Mouse (Mus musculus) granulocyte monocyte progenitor cell, adult 5-6 weeks (primary cell): Measurements from ENCODE around the gene Lsp1. TPM values are rescaled to one million over a fixed set of nuclear protein-coding genes. Genes with fewer than 3 reads are reported as not detected.

Source experiments
- ATAC-seq: replicated peaks from 2 replicates; pipeline ENCODE4 v1.8.0; 2016; ENCODE audit warnings: mild to moderate bottlenecking, moderate TSS enrichment, inconsistent platforms; ENCODE audit not compliant: poor library complexity, severe bottlenecking
- total RNA-seq, 2 experiments: library from RNA; stranded (forward) in 1 of 2; stranded (reverse) in 1 of 2; fragments of 200-712, 200-1000 nt in 1 of 2; fragments of >200 nt in 1 of 2; fragmentation: Nextera tagmentation in 1 of 2; gene quantifications; 2 replicates each; pipeline ENCODE4 v1.2.3; 2014 to 2017

Lsp1 gene
- total RNA-seq, 2 experiments from 2014 or later = 51.9 to 58.5 TPM

DNA sequence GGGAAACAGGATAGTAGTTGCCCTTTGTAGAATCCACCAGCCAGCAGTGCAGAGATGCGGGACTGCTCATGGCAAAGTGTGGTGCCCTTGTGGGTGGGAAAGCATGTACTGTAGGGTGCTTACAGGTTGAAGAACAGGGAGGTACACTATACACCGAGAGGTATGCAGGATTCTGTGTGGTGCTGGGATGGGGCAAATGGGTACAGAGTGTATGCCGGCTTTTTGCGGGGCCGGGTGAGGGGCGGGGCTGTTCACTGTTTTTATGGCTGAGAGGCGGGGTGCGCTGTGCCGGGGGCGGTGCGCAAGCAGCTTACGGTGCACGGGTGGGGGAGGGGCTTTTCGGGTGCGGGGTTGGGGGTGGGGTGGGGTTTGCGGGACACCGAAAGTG, 72.1 kb downstream of the Lsp1 start, which contains the start of gene Mrpl23:
Gene Mrpl23 (plus strand): TSS at position 16 of the 388 bp plus-strand sequence.
- ATAC-seq = no peak; the same call in 1 of the 2 replicates

DNA sequence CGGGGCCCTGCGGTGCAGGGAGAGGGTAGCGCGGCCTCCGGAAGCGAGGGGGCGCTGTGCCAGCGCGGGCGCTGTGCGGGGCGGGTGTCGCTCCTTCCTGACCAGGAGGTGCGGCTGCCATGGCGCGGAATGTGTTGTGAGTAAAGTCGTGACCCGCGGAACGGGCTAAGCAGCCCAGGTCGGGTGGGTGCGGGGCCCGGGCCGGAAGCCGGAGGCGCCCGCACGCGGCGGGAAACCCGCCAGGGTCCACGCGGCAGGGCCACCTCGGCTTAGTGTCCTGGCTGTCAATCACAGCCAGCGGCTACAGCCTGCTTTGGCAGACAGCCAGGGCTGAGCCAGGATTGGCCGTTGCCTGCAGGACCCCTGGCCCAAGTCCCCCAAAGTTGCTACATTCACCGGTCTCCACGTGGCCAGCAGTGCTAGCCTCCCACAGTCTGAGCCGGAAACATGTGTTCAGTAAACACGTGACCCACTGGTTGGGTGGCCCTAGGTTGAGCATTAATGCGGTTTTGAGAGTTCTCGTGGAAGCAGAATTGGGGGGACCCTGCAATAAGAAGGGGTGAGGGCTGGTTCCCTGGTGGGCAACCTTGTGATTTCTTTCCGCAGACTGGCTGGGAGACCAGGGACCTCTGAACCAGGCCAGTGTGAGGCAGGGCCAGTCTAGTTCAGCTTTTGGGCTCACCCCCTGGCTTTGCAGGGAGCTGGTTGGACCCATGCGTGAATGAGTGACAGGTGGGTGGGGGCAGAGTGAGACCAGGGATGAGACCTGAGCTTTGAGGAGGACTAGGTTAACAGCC, 72.6 kb downstream of the Lsp1 start:
- ATAC-seq = peak; percentile 72

DNA sequence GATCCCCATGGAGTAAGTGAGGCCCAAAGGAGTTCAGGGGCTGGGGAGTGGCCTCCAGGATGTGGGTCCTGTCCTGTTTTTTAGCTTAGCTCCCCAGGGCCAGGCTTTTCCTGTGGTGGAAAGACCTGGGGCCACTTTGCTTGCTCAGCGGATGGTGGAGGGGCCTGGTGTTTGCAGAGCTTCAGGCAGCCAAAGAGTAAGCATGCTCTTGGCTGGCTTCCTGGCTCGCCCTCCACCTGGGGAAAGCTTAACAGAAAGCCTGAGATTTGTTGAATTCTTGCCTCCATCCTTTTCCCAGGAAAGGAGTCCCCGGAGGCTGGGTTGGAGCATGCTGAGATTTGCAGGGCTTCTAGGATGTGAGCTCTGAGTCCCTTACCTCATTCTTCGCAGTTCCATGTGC, 74.5 kb downstream of the Lsp1 start:
- ATAC-seq = no peak

DNA sequence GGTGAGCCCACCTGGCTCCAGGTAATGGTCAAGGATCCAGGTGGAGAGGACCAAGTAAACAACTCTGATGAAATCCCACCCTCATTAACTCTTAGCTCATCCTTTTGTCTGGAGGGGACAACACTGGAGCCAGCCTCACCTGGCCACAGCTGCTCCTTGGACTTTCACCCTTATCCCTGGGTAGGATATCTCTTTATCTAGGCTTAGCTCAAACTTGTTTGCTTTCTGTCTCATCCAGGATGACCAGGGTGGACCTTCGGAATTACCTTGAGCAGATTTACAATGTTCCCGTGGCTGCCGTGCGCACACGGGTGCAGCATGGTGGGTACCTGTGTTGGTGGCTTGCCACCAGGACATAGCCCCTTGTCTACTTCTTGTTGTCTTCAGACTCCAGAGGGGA, 75.2 kb downstream of the Lsp1 start:
- no peak for ATAC-seq

DNA sequence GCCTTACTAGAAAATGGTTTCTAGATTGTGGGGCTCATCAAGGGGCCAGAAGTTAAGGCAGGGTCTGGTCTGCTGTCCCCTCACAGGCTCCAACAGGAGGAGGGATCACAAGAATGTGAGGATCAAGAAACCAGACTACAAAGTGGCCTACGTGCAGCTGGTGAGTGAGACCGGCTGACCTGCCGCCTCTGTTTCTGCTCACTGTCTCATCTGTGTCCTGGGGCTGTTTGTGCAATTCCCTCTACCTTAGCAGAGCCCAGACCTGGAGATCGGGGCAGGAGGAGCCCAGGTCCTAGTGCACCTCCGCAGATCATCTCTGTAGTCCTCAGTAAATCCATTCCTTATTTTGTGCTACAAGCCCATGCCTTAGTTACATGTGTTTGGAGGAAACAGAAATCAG, 76.6 kb downstream of the Lsp1 start:
- no peak for ATAC-seq

DNA sequence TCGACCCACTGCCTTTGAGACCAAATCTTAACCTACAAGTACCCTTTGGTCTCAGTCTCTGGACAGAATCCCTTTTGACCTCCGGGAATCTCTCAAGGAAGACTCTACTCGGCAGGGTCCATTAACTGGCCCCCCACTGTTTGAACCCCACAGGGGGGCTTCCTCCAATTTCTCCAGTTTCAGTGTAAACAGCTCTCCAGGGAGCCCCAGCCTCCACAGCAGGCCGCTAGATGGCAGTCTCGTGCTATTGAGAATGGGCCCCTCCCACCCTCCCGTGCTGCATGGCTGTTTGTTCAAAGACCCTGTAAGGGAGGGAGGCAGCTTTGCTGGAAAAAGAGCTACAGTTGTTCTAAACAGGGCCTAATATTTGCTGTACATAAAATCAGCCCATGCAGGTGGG, 77.3 kb downstream of the Lsp1 start:
- ATAC-seq = 0 out of 2 replicates have a peak, but pooled peaks have one; percentile 38

DNA sequence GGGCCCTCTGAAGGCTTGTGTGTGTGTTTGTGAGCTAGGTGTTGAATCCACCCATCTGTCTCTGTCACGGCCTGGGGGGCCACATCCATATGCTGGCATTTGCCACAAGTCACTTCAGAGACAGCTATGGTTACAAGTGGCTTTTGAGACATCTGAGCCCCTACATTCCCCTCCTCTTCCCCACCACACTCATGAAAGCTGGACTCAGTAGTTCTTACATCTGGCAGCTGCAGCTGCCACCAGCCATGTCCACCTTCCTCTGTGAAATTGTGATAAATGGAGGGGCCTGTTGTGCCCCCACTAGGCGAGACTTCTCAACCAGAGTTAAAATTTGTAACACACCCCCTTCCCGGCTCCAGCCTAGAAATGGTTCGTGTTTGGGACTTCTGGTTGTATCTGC, 77.7 kb downstream of the Lsp1 start:
- no peak for ATAC-seq

DNA sequence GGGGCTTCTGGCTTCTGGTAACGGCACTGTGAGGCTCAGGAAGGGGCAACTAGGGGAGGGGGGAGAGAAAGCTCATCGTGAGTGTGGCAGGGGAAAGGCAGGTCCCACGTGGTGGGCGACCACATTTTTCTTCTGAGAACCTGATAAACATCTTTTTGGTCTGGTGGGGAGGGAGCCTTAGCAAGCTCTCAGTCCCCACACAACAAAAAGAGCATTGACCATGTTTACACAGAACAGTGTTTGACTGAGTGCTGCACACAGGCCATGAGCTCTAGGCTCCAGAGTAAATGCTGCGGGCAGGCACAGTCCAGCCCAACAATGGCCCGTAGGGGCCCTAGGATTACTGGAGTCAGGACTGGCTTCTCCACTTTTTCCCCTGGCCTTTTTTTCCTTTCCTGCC, 78.2 kb downstream of the Lsp1 start:
- ATAC-seq = no peak

DNA sequence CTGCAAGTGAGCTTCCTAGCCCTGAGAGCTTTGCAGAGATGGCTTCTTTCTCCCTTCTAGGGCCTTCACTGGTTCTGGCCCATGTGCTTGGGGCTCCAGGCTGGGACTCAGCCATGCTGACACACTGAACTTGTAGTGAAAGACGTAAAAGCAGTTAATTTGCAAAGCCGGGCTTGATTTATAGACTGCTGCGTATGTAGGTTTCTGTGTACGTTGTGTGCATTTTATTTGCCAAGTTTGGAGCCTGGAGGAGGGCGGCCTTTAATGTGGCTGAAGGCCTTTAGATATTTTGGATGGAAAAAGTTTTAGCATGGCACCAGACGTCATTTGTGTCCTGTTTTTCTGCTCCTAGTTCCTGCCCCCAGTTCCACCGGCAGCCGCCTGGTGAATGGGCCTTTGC, 79.2 kb downstream of the Lsp1 start:
- ATAC-seq = no peak

DNA sequence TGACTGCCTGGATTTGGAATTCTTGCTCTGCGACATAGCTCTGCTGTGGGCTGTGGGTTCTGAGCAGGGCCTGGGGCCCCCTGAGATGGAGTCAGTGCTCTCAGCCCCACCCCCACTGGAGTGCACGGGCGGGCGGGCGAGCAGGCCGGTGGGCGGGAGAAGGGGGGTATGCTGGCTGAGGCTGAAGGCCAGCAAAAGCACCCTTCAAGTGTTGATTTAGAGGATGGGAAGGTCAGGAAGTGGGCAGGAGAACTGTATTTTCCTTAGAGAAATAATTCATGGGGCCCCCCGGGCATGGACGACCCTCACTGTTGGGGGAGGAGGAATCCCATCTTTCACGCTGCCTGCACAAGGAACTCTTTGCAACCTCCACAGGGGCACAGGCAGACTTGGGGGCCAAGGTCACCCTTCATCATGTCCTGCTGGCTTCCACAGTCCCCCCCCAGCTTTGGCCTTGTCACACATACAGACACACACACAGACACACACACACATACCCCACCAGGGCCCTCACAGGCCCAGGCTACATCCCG, 82.2 kb downstream of the Lsp1 start:
- no peak for ATAC-seq

Other genes with a start within 250 kb of the Lsp1 start
- not detected in 2 replicates for gene Gm7579, start 248.9 kb upstream of the Lsp1 start, total RNA-seq (2014; fragmentation: Nextera tagmentation)
- not detected in 2 replicates for gene Gm7579, start 248.9 kb upstream of the Lsp1 start, total RNA-seq (2017)
- not detected in 2 replicates for gene Krtap5-5, start 230.8 kb upstream of the Lsp1 start, total RNA-seq (2014; fragmentation: Nextera tagmentation)
- not detected in 2 replicates for gene Krtap5-5, start 230.8 kb upstream of the Lsp1 start, total RNA-seq (2017)
- gene Gm40460, start 219.7 kb upstream of the Lsp1 start, total RNA-seq (2014; fragmentation: Nextera tagmentation) = not detected in 2 replicates
- gene Gm40460, start 219.7 kb upstream of the Lsp1 start, total RNA-seq (2017) = not detected in 2 replicates
- gene Gm2431, start 202.5 kb upstream of the Lsp1 start, total RNA-seq (2014; fragmentation: Nextera tagmentation) = not detected in 2 replicates
- gene Gm2431, start 202.5 kb upstream of the Lsp1 start, total RNA-seq (2017) = not detected in 2 replicates
- gene Gm4559, start 186.4 kb upstream of the Lsp1 start, total RNA-seq (2014; fragmentation: Nextera tagmentation) = not detected in 2 replicates
- gene Gm4559, start 186.4 kb upstream of the Lsp1 start, total RNA-seq (2017) = not detected in 2 replicates
- gene Krtap5-1, start 163.7 kb upstream of the Lsp1 start, total RNA-seq (2014; fragmentation: Nextera tagmentation) = not detected in 2 replicates
- gene Krtap5-1, start 163.7 kb upstream of the Lsp1 start, total RNA-seq (2017) = not detected in 2 replicates
- gene Krtap5-4, start 157.3 kb upstream of the Lsp1 start, total RNA-seq (2014; fragmentation: Nextera tagmentation) = not detected in 2 replicates
- not detected in 2 replicates for gene Krtap5-4, start 157.3 kb upstream of the Lsp1 start, total RNA-seq (2017)
- gene Ifitm10, start 87.1 kb upstream of the Lsp1 start, total RNA-seq (2014; fragmentation: Nextera tagmentation) = 1.5 TPM in 1 of 2 replicates, not detected in the other
- gene Ifitm10, start 87.1 kb upstream of the Lsp1 start, total RNA-seq (2017) = not detected in 2 replicates
- not detected in 2 replicates for gene Gm49369, start 78.1 kb upstream of the Lsp1 start, total RNA-seq (2014; fragmentation: Nextera tagmentation)
- 38.0 and 63.2 TPM in 2 replicates for gene Gm49369, start 78.1 kb upstream of the Lsp1 start, total RNA-seq (2017)
- 152 and 191 TPM in 2 replicates for gene Ctsd, start 72.8 kb upstream of the Lsp1 start, total RNA-seq (2014; fragmentation: Nextera tagmentation)
- 128 and 144 TPM in 2 replicates for gene Ctsd, start 72.8 kb upstream of the Lsp1 start, total RNA-seq (2017)
- gene Syt8, start 26.0 kb upstream of the Lsp1 start, total RNA-seq (2014; fragmentation: Nextera tagmentation) = not detected in 2 replicates
- gene Syt8, start 26.0 kb upstream of the Lsp1 start, total RNA-seq (2017) = not detected in 2 replicates
- gene Tnni2, start 19.0 kb upstream of the Lsp1 start, total RNA-seq (2014; fragmentation: Nextera tagmentation) = 5.6 and 6.0 TPM in 2 replicates
- gene Tnni2, start 19.0 kb upstream of the Lsp1 start, total RNA-seq (2017) = 3.0 and 8.1 TPM in 2 replicates
- gene Tnnt3, start 38.0 kb downstream of the Lsp1 start, total RNA-seq (2014; fragmentation: Nextera tagmentation) = not detected in 2 replicates
- gene Tnnt3, start 38.0 kb downstream of the Lsp1 start, total RNA-seq (2017) = not detected in 2 replicates
- gene Mrpl23, start 71.9 kb downstream of the Lsp1 start, total RNA-seq (2014; fragmentation: Nextera tagmentation) = 20.4 and 53.9 TPM in 2 replicates
- gene Mrpl23, start 71.9 kb downstream of the Lsp1 start, total RNA-seq (2017) = 0.31 and 39.0 TPM in 2 replicates
- not detected in 2 replicates for gene Igf2, start 206.0 kb downstream of the Lsp1 start, total RNA-seq (2014; fragmentation: Nextera tagmentation)
- 2.5 TPM in 1 of 2 replicates, not detected in the other for gene Igf2, start 206.0 kb downstream of the Lsp1 start, total RNA-seq (2017)
- not detected in 2 replicates for gene Gm49394, start 209.1 kb downstream of the Lsp1 start, total RNA-seq (2014; fragmentation: Nextera tagmentation)
- gene Gm49394, start 209.1 kb downstream of the Lsp1 start, total RNA-seq (2017) = not detected in 2 replicates